Mouse (Mus musculus) embryonic stem cell, embryonic (primary cell): ENCODE results near the gene 1700016K19Rik.

Experiments
- CTCF ChIA-PET, 4 experiments: fragments of 300-600 bp in 2 of 4; fragments of 350-600 bp in 2 of 4; sonication (Branson Sonifier 250); formaldehyde crosslinking; loops; one replicate each; lab custom pipeline; 2022; ENCODE audit warnings: inconsistent platforms in 2 of 4; lab: Charles Lee
- POLR2A ChIA-PET, 4 experiments: fragments of 300-600 bp in 2 of 4; fragments of 350-600 bp in 2 of 4; sonication (Branson Sonifier 250); formaldehyde crosslinking; loops; one replicate each; lab custom pipeline; 2022; ENCODE audit warnings: antibody characterized with exemption in 4 of 4, inconsistent platforms in 1 of 4; lab: Charles Lee

The 1700016K19Rik gene

DNA sequence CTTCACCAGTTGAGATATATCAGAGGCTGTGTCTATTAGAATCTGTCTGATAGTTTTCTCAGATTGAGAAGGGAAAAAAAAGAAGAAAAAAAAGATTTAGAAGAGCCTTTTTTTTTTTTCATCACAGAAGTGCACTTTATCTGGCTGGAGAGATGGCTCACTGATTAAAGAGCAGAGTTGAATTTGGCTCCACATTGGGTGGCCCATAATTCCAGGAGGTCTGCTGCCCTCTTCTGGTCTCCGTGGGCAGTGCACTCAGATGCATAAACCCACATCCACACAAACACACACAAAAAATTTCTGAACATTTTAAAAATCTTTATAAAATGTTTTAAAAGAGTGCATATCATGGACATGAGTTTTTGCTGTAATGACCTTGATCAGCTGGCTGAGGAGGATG is 25.7 kb upstream of the 1700016K19Rik start:
- CTCF ChIA-PET: interaction anchor here in 2 of 4 experiments (0.7 to 1.3 kb wide), 3 partner anchors 17 to 192 kb away, joined by 3 to 5 read pairs (median 3); no protein-coding TSS in a partner anchor
- POLR2A ChIA-PET: no interaction called here

DNA sequence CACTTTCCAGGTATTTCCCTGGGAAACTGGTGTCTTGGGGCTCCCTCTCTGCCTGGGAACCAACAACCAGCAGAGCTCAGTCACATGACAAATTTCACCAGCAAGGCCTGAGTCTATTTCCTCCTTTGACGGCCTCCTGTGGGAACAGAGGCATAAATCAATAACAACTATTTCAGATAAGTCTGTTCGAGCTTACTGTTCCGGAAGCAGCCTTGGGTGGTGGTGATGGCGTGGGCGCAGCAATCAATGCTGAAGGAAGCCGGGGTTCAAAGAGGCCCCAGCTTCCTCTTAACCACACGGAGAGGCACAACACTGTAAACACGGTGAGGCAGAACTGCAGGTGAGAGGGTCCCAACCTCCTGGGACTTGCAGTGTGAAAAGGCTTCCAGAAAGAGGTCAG is 23.0 kb upstream of the 1700016K19Rik start:
- POLR2A ChIA-PET: interaction anchor here in 2 of 4 experiments (0.6 to 1.6 kb wide), 2 partner anchors 10 to 354 kb away, joined by 3 to 6 read pairs; no protein-coding TSS in a partner anchor
- CTCF ChIA-PET: interaction anchor here (0.6 to 1.1 kb wide), 6 partner anchors 10 to 1760 kb away, joined by 3 to 19 read pairs (median 4); no protein-coding TSS in a partner anchor

DNA sequence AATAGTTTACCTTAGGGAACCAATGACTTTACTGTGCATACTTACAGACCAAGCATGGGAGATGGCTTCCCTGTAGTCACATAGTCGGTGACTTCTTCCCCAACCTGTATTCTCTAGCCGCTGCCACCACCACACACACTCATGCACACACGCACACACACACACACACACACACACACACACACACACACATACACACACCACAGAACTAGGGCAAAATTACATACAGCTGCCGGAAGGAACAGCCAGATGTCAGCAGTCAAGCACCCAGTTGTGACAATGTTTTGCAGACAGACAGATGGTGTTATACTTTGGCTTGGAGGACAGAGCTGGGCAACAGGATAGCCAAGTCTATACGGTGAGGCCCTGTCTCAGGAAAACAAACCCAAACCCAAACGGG is 21.7 kb upstream of the 1700016K19Rik start:
- ChIA-PET CTCF (interaction anchor here in 3 of 4 experiments (0.7 to 1.3 kb wide), 4 partner anchors 9 to 11 kb away, joined by 3 to 4 read pairs (median 4); no protein-coding TSS in a partner anchor), POLR2A (interaction anchor here in 2 of 4 experiments (0.6 to 1.0 kb wide), 3 partner anchors 11 to 113 kb away, joined by 3 to 7 read pairs (median 5); no protein-coding TSS in a partner anchor)

DNA sequence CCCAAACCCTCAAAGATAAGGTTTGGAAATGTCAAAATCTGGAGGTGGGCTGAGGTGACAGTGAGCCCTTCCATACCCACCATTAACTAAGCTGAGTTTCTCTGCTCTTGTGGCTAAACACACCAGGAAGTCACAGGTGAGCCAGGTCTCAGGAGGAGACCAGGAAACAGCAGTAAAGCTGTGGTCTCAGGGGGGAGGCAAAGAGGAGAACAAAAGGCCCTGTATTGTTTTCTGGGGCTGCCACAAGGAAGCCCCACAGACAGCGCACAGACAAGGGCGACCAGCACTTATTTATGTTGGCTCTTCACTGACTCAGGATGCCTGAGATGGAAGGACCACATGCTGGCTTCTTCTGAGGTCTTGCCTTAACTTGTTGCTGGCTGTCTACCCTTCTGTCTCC is 19.3 kb upstream of the 1700016K19Rik start:
- ChIA-PET POLR2A (interaction anchor here in 1 of 4 experiments (1.2 to 1.9 kb wide), 3 partner anchors 11 to 187 kb away, joined by 3 to 5 read pairs (median 3); no protein-coding TSS in a partner anchor), CTCF (interaction anchor here in 3 of 4 experiments (0.6 to 2.6 kb wide), 7 partner anchors 9 to 197 kb away, joined by 3 to 17 read pairs (median 9); no protein-coding TSS in a partner anchor)

DNA sequence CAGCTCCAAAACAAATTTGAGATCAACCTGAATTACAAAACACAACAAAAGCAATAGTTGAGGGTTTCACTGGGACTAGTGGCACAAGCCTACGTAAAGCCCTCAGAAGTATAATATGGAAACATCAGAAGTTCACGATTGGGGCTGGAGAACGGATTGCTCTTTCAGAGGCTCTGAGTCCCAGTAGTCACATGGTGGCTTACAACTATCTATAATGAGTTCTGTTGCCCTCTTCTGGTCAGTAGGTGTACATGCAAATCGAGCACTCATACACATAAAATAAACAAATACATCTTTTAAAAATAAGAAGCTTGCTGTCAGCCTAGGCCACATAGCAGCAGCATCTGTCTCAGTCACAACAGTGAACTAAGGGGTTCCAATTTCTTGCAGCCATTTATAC is 16.5 kb upstream of the 1700016K19Rik start:
- CTCF ChIA-PET: interaction anchor here in 3 of 4 experiments (0.5 to 1.9 kb wide), 16 partner anchors 13 to 355 kb away, joined by 3 to 12 read pairs (median 4); no protein-coding TSS in a partner anchor
- POLR2A ChIA-PET: interaction anchor here in 2 of 4 experiments (1.2 to 1.3 kb wide), 2 partner anchors 13 to 17 kb away, joined by 3 read pairs; no protein-coding TSS in a partner anchor

DNA sequence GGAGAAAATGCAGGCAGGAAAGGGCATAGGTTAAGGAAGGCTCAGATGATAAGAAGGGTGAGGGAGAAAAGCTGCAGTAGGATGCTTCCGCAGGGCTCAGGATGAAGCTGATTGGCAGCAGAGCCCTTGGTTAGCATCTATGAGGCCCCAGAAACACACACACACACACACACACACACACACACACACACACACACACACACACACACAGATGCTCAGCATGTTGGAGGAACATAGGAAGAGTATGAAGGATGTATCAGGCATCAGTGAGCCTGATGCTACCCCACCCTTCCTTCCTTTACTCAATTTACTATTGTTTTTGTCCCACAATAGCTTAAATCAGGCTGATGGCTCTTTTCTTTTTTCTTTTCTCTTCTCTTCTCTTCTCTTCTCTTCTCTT is 15.1 kb upstream of the 1700016K19Rik start:
- ChIA-PET CTCF (interaction anchor here (0.7 to 2.2 kb wide), 6 partner anchors 17 to 311 kb away, joined by 3 to 10 read pairs (median 6); no protein-coding TSS in a partner anchor), POLR2A (no interaction called here)

DNA sequence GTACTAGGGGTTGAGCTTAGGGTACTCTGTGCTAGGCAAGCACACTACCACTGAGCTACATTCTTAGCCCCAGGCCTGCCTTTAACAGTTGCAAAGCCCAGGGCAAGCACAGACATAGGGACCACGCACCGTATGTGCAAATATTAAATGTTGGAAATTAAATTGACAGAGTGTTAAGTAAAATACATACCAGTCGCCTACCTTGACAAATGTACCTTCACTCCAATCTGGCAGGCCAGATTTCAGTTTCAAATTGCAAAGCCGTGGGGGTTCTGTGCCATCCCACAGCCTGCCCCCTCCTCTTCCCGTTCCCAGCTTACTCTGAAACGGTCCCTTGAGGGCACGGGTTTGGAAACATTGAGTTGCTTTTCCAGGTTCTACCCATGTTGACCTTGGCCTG is 13.8 kb upstream of the 1700016K19Rik start:
- ChIA-PET CTCF (interaction anchor here in 2 of 4 experiments (0.6 to 2.2 kb wide), 2 partner anchors 19 to 213 kb away, joined by 3 to 10 read pairs; no protein-coding TSS in a partner anchor), POLR2A (interaction anchor here in 2 of 4 experiments (0.6 kb wide), 2 partner anchors 11 to 526 kb away, joined by 3 read pairs; no protein-coding TSS in a partner anchor)

DNA sequence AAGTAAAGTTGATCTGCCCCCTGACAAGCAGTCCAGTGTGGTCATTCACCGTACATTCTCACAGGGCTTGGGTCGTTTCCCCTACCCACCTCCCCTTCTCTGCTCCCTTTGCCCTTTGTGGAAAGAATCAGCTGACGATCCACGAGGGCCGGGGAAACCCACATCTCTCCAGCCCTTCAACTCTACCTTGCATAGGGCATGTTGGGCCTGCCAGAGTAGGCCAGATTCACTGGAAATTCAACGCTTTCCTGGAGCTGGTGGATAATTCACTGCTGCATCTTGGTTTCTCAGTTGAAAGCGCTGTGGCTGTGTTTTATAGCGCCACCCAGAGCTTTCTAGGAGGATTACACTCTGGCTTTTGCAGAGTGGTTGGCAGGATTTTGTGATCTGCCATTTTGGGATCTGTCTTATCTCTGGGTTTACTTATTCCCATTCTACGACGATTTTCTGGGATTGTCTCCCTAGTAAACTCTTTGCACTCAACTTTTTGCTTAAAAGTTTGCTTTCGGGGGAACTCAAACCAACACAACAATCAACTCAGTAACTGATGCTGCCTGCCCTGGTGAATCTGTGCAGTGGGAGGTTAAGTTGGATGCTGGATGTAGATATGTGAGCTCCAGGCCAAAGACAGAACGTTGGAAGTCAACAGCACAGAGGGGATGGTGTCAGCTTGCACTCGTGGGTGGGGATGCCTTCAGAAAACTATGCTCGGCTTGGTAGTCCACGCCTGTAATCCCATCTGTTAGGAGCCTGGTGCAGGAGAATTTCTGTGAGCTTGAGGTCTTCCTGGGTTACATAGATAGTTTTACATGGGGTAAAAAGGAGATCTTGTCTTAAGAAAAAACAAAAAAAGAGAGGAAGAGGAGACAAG is 8.5 kb upstream of the 1700016K19Rik start:
- POLR2A ChIA-PET: interaction anchor here in 3 of 4 experiments (0.5 to 2.3 kb wide), 9 partner anchors 8 to 296 kb away, joined by 3 to 6 read pairs (median 3); partner anchors contain the start of gene 1700016K19Rik (in 1 of the 3)
- CTCF ChIA-PET: interaction anchor here (0.6 to 4.5 kb wide), 44 partner anchors 9 to 1126 kb away, joined by 3 to 35 read pairs (median 5); partner anchors contain the start of genes 1700016K19Rik (in 3 of the 4) and Rflnb (in 2 of the 4)

DNA sequence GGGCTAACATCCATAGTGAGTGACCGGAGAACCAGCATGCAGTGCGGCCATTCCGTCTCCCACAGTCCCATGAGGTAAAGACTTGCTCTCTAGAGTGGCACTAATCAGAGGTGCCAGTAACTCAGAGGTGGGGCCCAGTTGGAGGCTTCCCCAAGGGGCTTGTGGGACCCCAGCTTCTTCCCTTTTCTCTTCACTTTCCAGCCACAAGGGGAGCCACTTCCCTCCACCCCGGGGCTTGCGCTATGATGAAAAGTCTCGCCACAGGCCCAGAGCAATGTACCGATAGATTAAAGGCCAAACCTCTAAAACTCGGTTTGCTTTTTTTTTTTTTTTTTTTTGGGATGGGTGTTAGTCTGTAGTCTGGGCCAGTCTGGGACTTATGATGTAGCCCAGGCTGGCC is 7.8 kb upstream of the 1700016K19Rik start:
- CTCF ChIA-PET: interaction anchor here (0.6 to 4.5 kb wide), 36 partner anchors 8 to 1126 kb away, joined by 3 to 35 read pairs (median 5); partner anchors contain the start of gene 1700016K19Rik (in 3 of the 4)
- POLR2A ChIA-PET: interaction anchor here in 3 of 4 experiments (0.5 to 2.3 kb wide), 12 partner anchors 8 to 1990 kb away, joined by 3 to 6 read pairs (median 4); partner anchors contain the start of gene 1700016K19Rik (in 1 of the 3)

DNA sequence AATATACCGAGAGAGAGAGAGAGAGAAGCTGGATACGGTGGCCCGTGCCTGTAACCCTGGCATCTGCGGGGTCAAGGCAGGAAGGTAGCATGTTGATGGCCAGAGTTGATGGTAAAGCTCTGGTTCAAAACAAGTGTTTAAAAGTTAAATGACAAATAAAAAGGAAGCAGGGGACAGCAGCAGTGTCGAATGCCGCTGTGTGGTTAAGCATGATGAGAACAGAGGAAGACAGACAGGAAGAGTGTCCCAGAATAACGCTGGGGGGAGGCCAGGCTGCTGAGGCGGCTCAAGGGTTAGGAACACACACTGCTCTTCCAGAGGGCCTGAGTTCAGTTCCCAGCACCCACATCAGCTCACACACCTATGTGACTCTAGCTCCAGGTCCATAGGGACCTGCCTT is 7.2 kb upstream of the 1700016K19Rik start:
- POLR2A ChIA-PET: interaction anchor here in 2 of 4 experiments (0.6 to 2.3 kb wide), 4 partner anchors 11 to 1989 kb away, joined by 5 to 6 read pairs (median 5); no protein-coding TSS in a partner anchor
- CTCF ChIA-PET: interaction anchor here (0.6 to 4.5 kb wide), 17 partner anchors 7 to 429 kb away, joined by 3 to 35 read pairs (median 7); partner anchors contain the start of gene 1700016K19Rik (in 1 of the 4)

DNA sequence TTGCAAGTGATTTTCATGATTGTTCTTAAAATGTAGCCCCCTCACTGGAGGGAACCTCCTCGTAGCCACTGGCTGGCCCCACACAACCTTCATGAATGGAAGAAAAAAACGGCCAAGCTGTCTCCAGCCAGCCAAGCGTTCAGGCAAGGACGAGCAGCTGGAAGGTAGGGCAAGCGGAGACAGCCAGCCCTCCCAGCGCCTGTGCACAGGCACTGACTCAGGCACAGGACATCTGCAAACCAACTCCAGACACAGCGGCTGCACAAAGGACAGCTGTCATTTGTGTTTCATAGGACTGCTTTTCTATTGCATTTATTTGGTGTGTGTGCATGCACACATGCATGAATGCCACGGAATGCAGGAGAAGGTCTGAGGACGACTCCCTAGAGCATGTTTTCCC is 5.4 kb upstream of the 1700016K19Rik start:
- ChIA-PET POLR2A (no interaction called here), CTCF (interaction anchor here in 2 of 4 experiments (0.6 to 1.7 kb wide), 3 partner anchors 23 to 81 kb away, joined by 5 to 7 read pairs (median 6); no protein-coding TSS in a partner anchor)

DNA sequence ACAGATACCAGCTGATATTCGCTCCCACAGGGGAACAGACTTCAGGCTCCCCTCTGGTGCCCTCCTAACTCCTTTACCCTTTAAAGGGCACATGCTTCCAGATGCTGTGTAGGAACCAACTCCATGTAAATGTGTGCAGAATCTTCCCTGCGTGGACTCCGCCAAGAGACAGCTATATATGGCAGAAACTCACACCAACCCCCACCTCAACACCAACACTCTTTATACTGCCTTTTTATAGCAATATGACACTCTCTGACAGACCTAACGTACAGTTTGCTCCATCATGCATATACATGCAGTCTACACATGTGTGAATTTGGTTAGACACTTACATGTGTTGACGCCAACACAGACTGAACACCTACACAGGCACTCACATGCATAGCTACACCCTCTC is 989 bp downstream of the 1700016K19Rik start:
- ChIA-PET CTCF (interaction anchor here in 3 of 4 experiments (0.6 to 2.9 kb wide), 6 partner anchors 10 to 219 kb away, joined by 3 to 9 read pairs (median 4); partner anchors contain the start of gene Rflnb (in 1 of the 3)), POLR2A (interaction anchor here in 1 of 4 experiments (0.6 to 1.6 kb wide), 2 partner anchors 21 to 256 kb away, joined by 3 to 4 read pairs; no protein-coding TSS in a partner anchor)

DNA sequence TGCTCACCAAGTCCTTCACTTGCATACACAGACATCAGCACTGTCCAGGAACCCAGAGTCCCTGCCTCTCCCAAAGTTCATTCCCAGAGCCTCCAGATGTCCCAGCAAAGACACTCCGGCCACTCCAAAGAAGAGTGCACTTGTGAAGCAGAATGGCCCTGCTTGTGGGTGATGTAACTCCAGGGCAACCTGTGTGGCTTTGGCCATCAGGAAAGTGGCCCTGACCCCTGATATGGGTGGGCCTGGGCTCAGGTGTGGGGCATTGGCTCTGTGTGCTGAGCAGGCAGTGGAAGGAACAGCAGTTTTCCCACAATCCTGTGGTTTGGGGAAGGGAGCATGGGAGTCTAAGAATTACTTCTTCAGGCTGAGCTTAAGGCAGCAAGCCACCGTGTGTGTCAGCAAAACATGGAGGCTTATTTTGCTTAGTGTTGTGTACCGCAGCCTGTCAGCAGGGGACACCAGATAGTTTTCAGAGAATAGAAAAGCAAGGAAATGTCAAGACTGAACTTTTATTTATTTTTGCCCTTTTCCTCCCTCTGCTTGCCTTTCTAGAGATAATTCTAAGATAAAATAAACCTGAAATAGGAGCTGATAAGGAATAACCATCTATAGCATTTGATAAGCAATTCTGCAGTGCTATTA is 1.6 kb downstream of the 1700016K19Rik start:
- ChIA-PET CTCF (interaction anchor here in 3 of 4 experiments (0.6 to 2.9 kb wide), 4 partner anchors 10 to 107 kb away, joined by 3 to 9 read pairs (median 5); no protein-coding TSS in a partner anchor), POLR2A (interaction anchor here in 2 of 4 experiments (0.6 to 1.6 kb wide), 5 partner anchors 34 to 618 kb away, joined by 3 to 5 read pairs (median 3); no protein-coding TSS in a partner anchor)

DNA sequence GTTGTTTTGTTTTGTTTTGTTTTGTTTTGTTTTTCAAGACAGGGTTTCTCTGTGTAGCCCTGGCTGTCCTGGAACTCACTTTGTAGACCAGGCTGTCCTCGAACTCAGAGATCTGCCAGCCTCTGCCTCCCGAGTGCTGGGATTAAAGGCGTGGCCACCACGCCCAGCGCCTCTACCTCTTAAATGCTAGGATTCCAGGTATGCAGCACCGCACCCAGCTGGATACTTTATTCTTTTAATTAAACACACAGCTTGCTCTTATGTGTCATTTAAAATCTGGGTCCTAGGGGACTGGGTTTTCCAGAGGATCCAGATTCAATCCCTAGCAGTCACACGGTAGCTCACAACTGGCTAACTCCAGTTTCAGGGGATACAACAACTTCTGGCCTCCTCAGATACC is 4.6 kb downstream of the 1700016K19Rik start:
- CTCF ChIA-PET: interaction anchor here in 2 of 4 experiments (0.6 to 0.7 kb wide), 3 partner anchors 34 to 234 kb away, joined by 3 to 9 read pairs (median 3); no protein-coding TSS in a partner anchor
- POLR2A ChIA-PET: interaction anchor here in 2 of 4 experiments (1.1 to 1.9 kb wide), 4 partner anchors 8 to 37 kb away, joined by 3 to 6 read pairs (median 6); no protein-coding TSS in a partner anchor

DNA sequence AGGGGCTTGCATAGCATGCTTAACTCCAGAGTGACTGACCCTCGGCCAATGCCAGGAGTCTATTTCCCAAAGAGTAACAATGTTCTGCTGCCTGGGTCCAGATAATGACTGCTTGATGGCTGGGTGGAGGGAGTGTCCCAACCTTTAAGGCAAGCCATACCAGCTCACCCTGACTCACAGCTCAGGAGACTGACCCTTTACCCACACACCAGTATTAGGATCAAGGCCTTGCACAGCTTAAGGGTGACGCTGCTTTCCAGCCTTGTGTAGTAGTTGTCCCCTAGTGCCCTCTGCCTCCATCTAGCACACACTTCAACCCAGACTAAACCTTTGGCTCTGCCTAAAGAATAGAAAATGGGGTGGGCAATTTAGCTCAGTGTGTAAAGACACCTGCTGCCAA is 8.4 kb downstream of the 1700016K19Rik start:
- CTCF ChIA-PET: interaction anchor here in 1 of 4 experiments (1.6 kb wide), 1 partner anchor 17 kb away, joined by 3 read pairs; no protein-coding TSS in a partner anchor

DNA sequence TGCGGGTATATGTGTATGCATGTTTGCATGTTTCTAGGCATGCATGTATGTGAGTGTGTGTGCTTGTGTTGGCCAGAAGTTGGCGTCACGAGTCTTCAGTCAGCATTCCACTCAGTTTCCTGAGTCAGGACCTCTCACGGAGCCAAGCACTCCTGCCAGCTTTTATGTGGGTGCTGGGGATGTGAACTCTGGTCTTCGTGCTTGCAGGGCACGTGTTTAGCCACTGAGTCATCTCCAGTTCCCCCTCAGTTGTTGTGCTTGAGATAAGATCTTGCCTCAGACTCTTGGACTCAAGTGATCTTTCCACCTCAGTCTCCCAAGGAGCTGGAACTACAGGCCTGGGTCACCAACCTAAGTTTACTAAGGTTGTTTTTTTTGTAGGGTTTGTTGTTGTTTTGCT is 9.4 kb downstream of the 1700016K19Rik start:
- POLR2A ChIA-PET: no interaction called here
- CTCF ChIA-PET: interaction anchor here in 2 of 4 experiments (0.6 to 1.6 kb wide), 2 partner anchors 18 to 174 kb away, joined by 3 to 6 read pairs; no protein-coding TSS in a partner anchor

More for the DNA sequence above, 8.4 kb downstream of the 1700016K19Rik start:
- POLR2A ChIA-PET: interaction anchor here in 1 of 4 experiments (0.6 kb wide), 1 partner anchor 405 kb away, joined by 4 read pairs; no protein-coding TSS in a partner anchor
